8 mouse cellular contexts compared by ENCODE assay signal in genomic region chr3:97185098-97185860, GRCm38 (mm10). TPM values are rescaled to one million over a fixed set of nuclear protein-coding genes. Genes with fewer than 3 reads are reported as not detected.
A peak's percentile ranks its signal among the peaks of the same experiment; 100 is the strongest.
DNase-seq lines count a peak whose midpoint lies in the region; ATAC-seq and TF ChIP-seq lines count a peak whose summit lies in the region.

No protein-coding gene starts in this region.

- no peak overlapping the region for H3K27ac ChIP-seq in kidney, adult 2 months (ENCODE audit: insufficient read depth, low read depth, low read length)
- H3K27ac ChIP-seq in midbrain, postnatal 0 days (ENCODE audit: low read depth, low read length) = no peak overlapping the region

- H3K9ac ChIP-seq in midbrain, postnatal 0 days (replicated peaks; ENCODE audit: low read length, poor library complexity, severe bottlenecking) = no peak overlapping the region

- ATAC-seq in midbrain, postnatal 0 days (ENCODE audit: low FRiP score) = no peak

- H3K27me3 ChIP-seq in kidney, adult 2 months (replicated peaks; ENCODE audit: control insufficient read depth, insufficient read depth, low read length) = no peaks in the 10 kb centered on the region
- no peaks in the 10 kb centered on the region for H3K27me3 ChIP-seq in midbrain, postnatal 0 days (ENCODE audit: insufficient read depth, low read length)

- TF ChIP-seq CTCF in kidney, adult 2 months (conservative IDR thresholded peaks at IDR 0.05; ENCODE audit: insufficient read depth, insufficient read length, low read depth, low read length) = peak; percentile 96
- peak; percentile 89 for TF ChIP-seq CTCF in midbrain, postnatal 0 days (IDR thresholded peaks at IDR 0.05)

- H3K4me1 ChIP-seq in kidney, adult 2 months (ENCODE audit: control insufficient read depth, insufficient read depth, low read length) = no peaks in the 10 kb centered on the region
- H3K4me1 ChIP-seq in midbrain, postnatal 0 days (ENCODE audit: insufficient read depth, low read length) = no peaks in the 10 kb centered on the region

- H3K9me3 ChIP-seq in midbrain, postnatal 0 days (ENCODE audit: low read length) = no peaks in the 10 kb centered on the region

- no peak overlapping the region for H3K4me3 ChIP-seq in kidney, adult 2 months (ENCODE audit: insufficient read depth, low read depth, low read length)
- no peak overlapping the region for H3K4me3 ChIP-seq in midbrain, postnatal 0 days (ENCODE audit: low read depth, low read length)

- H3K36me3 ChIP-seq in kidney, adult 2 months (ENCODE audit: control insufficient read depth, insufficient read depth, low read length) = no peaks in the 10 kb centered on the region
- no peaks in the 10 kb centered on the region for H3K36me3 ChIP-seq in midbrain, postnatal 0 days (ENCODE audit: insufficient read depth, low read length)

- TF ChIP-seq POLR2A in kidney, adult 2 months (IDR thresholded peaks at IDR 0.05; ENCODE audit: low read depth, low read length) = no peak

- DNase-seq in B cell, adult 2 months = peak; percentile 52 to 56
- DNase-seq in NIH3T3 (ENCODE audit: low read depth) = peak; percentile 79
- peak; percentile 67 for DNase-seq in cerebellum, adult 9-10 months
- DNase-seq in frontal cortex, postnatal 25 days (ENCODE audit: low spot score in 2 of 2) = peak; percentile 41 to 68
- peak; percentile 82 for DNase-seq in kidney, adult 2 months
- peak; percentile 77 for DNase-seq in left cerebral cortex, postnatal 4 days
- peak; percentile 85 for DNase-seq in midbrain, postnatal 0 days (ENCODE audit: low spot score)
- DNase-seq in thymus, postnatal 14 days = peak; percentile 72

- WGBS in kidney, adult 2 months = 46% methylated on average over 10 of the region's 10 CpGs
- 46% methylated on average over 10 of the region's 10 CpGs for WGBS in midbrain, postnatal 0 days

- intact Hi-C loops in left cerebral cortex, postnatal 4 days (cut with DNase I) = loop anchor here (2.0 to 5.0 kb wide), 3 partner anchors 152 to 402 kb away; no protein-coding TSS in a partner anchor

- H3K4me2 ChIP-seq in midbrain, postnatal 0 days (ENCODE audit: low read depth, low read length, poor library complexity, severe bottlenecking) = no peak overlapping the region

RNA-seq across cellular contexts. Expression of gene Acp6, which starts 26.7 kb away (rescaled TPM):
- 67.8 and 74.2 TPM in 2 replicates for polyA plus RNA-seq in kidney, adult 2 months (2012; rRNA removed)
- 10 to 100 TPM; 15.3 to 18.8 TPM for total RNA-seq in left cerebral cortex, postnatal 4 days (2021)
- 14.7 and 20.3 TPM in 2 replicates for total RNA-seq in midbrain, postnatal 0 days (2014; rRNA removed)
- polyA plus RNA-seq in midbrain, postnatal 0 days (2015; fragmentation: Nextera tagmentation; extraction: Ambion mirVana) = 12.6 and 13.7 TPM in 2 replicates
